Mouse (Mus musculus) liver, embryonic 14.5 days (tissue): ENCODE results near the gene Armc10. TPM values are rescaled to one million over a fixed set of nuclear protein-coding genes. Genes with fewer than 3 reads are reported as not detected.
A peak's percentile ranks its signal among the peaks of the same experiment; 100 is the strongest.
"Not testable (repeated sequence)": the region's sequence is repeated elsewhere in the genome, so short reads cannot be mapped to it uniquely, and the experiment has no call there.

Experiments used
- ATAC-seq: fragments of 200-750 bp; cut with Nextera tagmentation; 2 replicates; pipeline ENCODE4 v1.8.0; 2017; ENCODE audit warnings: moderate number of reproducible peaks, mild to moderate bottlenecking, moderate library complexity; ENCODE audit not compliant: insufficient read depth
- DNase-seq, 3 experiments: peaks; one replicate each; pipeline ENCODE4 v3.0.0-alpha.2; 2012 to 2013; ENCODE audit warnings: low read depth in 3 of 3, low spot score in 3 of 3
- H3K27ac ChIP-seq: fragments of 300-500 bp; sonication (generic); 2 replicates; pipeline ENCODE4 v1.5.1; 2014; ENCODE audit warnings: moderate library complexity, mild to moderate bottlenecking, control low read depth, inconsistent platforms
- H3K27me3 ChIP-seq: fragments of 300-500 bp; sonication (generic); 2 replicates; pipeline ENCODE4 v1.6.1; 2014; ENCODE audit warnings: mild to moderate bottlenecking, low read length, moderate library complexity; ENCODE audit not compliant: control insufficient read depth, insufficient read depth
- H3K36me3 ChIP-seq: fragments of 300-500 bp; sonication (generic); replicated peaks from 2 replicates; pipeline ENCODE4 v1.6.1; 2014; ENCODE audit warnings: low read depth; ENCODE audit not compliant: control insufficient read depth, insufficient read depth
- H3K4me1 ChIP-seq, 2 experiments: fragments of 200-500 bp in 1 of 2; fragments of 300-500 bp in 1 of 2; sonication (generic) in 1 of 2; replicated peaks; 2 replicates each; pipeline ENCODE4 v1.6.1; 2012 to 2014; ENCODE audit warnings: antibody characterized with exemption in 1 of 2, inconsistent platforms in 1 of 2, low read length in 1 of 2; ENCODE audit not compliant: control insufficient read depth in 2 of 2, insufficient read depth in 2 of 2
- H3K4me2 ChIP-seq: fragments of 300-500 bp; sonication (generic); 2 replicates; pipeline ENCODE4 v1.6.1; 2014; ENCODE audit warnings: low read depth, mild to moderate bottlenecking, control low read depth, moderate library complexity
- H3K4me3 ChIP-seq, 2 experiments: fragments of 200-500 bp in 1 of 2; fragments of 300-500 bp in 1 of 2; sonication (generic) in 1 of 2; 2 replicates each; pipeline ENCODE4 v1.5.1; 2012 to 2014; ENCODE audit warnings: low read depth in 2 of 2, low read length in 2 of 2, mild to moderate bottlenecking in 2 of 2, control low read depth in 1 of 2, inconsistent platforms in 1 of 2, moderate library complexity in 1 of 2; ENCODE audit not compliant: insufficient read depth in 1 of 2
- H3K9ac ChIP-seq: fragments of 300-500 bp; sonication (generic); replicated peaks from 2 replicates; pipeline ENCODE4 v1.6.1; 2014; ENCODE audit warnings: mild to moderate bottlenecking, control low read depth, moderate library complexity
- H3K9me3 ChIP-seq: fragments of 300-500 bp; sonication (generic); 2 replicates; pipeline ENCODE4 v1.6.1; 2016; ENCODE audit warnings: low read length, mixed read lengths; ENCODE audit not compliant: control insufficient read depth
- CTCF ChIP-seq: IDR thresholded peaks from 2 replicates; pipeline ENCODE4 v1.5.1; 2016; ENCODE audit warnings: antibody characterized with exemption, low read depth, control low read depth
- EP300 ChIP-seq: IDR thresholded peaks from 2 replicates; pipeline ENCODE4 v1.6.1; 2016; ENCODE audit warnings: antibody characterized with exemption, low read depth
- WGBS: fragments of 180-500 bp; shearing (Covaris S2); extraction: QIAGEN DNeasy Blood & Tissue Kit; methylation state at CpG from one replicate; pipeline ENCODE4 v1.1.7; 2014; ENCODE audit not compliant: insufficient replicate concordance; 5-methylcytosine and 5-hydroxymethylcytosine counted together
- polyA plus RNA-seq, 2 experiments: library from polyadenylated mRNA; depleted of rRNA in 1 of 2; stranded (reverse) in 1 of 2; unstranded in 1 of 2; fragments of >200 nt; fragmentation: Nextera tagmentation in 1 of 2; extraction: Ambion mirVana in 1 of 2; gene quantifications; 2 replicates each; pipeline versions ENCODE4 v1.2.1 to v1.2.3; 2012 to 2014

The Armc10 gene
- polyA plus RNA-seq (2012; rRNA removed), result 7.2 and 9.0 TPM in 2 replicates
- polyA plus RNA-seq (2014; fragmentation: Nextera tagmentation; extraction: Ambion mirVana), result 7.2 and 7.4 TPM in 2 replicates

DNA sequence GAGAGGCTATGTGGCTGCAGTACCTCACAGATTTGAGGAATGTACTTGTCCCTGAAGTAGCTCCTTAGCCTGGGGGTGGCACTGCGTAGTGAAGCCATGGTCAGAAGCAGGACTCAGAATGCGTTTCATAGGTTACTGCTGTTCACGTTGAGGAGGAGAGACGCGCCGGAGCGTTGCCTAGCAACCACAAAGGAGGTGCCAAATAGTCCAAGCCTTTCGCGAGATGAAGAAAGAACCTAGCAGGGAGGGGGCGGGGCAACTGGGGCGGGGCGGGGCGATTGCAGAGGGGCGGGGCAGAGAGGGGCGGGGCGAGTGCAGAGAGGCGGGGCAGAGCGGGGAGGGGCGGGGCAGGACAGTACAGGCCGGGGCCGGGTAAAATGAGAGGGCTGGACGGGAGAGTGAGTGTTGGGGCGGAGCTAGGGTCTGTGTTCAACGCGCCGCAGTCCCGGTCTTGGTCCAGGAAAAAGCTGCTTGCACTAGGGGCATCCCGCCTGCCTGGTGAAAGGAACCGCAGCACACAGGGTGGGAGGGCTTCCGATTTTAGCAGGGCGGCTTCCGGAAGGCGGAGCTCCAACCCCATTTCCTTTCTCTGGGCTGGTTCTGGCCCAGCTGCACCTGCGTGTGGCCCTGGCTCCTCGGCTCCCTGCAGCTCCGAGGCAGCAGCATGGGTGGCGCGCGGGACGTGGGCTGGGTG lies at the start of gene Armc10, which contains the start of gene Fbxl13:
Gene Armc10 (plus strand): TSS at position 375 of the 694 bp plus-strand sequence.
Gene Fbxl13 (minus strand): TSS at position 196 of the 694 bp plus-strand sequence.
- WGBS, result 1% methylated on average over 40 of the region's 40 CpGs
- DNase-seq, result peak; percentile 73 to 77 (median 74)
- TF ChIP-seq CTCF (peak; percentile 11), EP300 (no peak)
- peak; percentile 95 for ATAC-seq
- Histone ChIP-seq H3K4me2 (peak within 1 kb of the TSS; percentile 83), H3K9me3 (no peaks in the 10 kb centered on the region), H3K4me3 (peak within 1 kb of the TSS; percentile 78 to 82), H3K27me3 (no peaks in the 10 kb centered on the region; the same call in 1 of the 2 replicates), H3K27ac (peak within 1 kb of the TSS; percentile 52), H3K9ac (peak within 1 kb of the TSS; percentile 81), H3K36me3 (no peaks in the 10 kb centered on the region; the same call in none of the 2 replicates), H3K4me1 (peaks cover 11 to 13% of the 10 kb centered on the region in 2 experiments)

- H3K27ac ChIP-seq, H3K9ac ChIP-seq, ATAC-seq, DNase-seq, H3K4me2 ChIP-seq, H3K4me1 ChIP-seq, H3K9me3 ChIP-seq, H3K36me3 ChIP-seq, H3K4me3 ChIP-seq, H3K27me3 ChIP-seq: not testable (repeated sequence)
- whole genome bisulfite sequencing, result 40% methylated on average over 2 of the region's 2 CpGs
Measured at GRCm38 (mm10) chr5:21599536-21599935, 46.1 kb upstream of the Armc10 start.

- Histone ChIP-seq H3K4me3 (no peak overlapping the region), H3K4me2 (no peak overlapping the region), H3K9me3 (no peaks in the 10 kb centered on the region), H3K4me1 (no peaks in the 10 kb centered on the region), H3K27ac (no peak overlapping the region), H3K36me3 (no peaks in the 10 kb centered on the region), H3K27me3 (no peaks in the 10 kb centered on the region), H3K9ac (no peak overlapping the region)
- ATAC-seq (no peak), DNase-seq (no peak)
- 68% methylated on average over 4 of the region's 4 CpGs for WGBS
- no peak for TF ChIP-seq EP300
- no peak for TF ChIP-seq CTCF
Measured at GRCm38 (mm10) chr5:21599961-21600360, 45.7 kb upstream of the Armc10 start.

DNA sequence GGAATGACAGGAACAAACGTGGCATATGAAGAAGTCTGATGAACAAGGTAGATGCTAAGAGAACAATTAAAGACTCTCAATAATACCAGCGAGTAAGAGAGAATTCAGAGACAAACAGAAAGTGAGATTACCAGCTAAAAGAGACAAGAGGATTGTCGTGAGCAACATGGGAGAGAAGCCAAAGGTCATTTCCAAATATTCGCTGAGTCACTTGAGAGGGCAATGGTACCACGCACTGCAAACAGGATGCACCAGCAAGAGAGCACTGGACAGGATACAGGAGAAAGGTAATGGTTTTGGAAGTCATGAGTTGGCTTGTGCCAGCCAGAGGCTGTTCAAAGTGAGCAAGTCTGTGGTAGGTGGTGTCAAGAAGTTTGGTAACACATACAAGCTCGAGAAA lies 39.7 kb upstream of the Armc10 start:
- H3K9me3 ChIP-seq, result no peaks in the 10 kb centered on the region
- no peaks in the 10 kb centered on the region for H3K36me3 ChIP-seq
- H3K27ac ChIP-seq, result no peak overlapping the region
- no peaks in the 10 kb centered on the region for H3K4me1 ChIP-seq
- no peak overlapping the region for H3K4me2 ChIP-seq
- DNase-seq (no peak), ATAC-seq (no peak)
- no peak overlapping the region for H3K4me3 ChIP-seq
- WGBS, result 48% methylated on average over 6 of the region's 6 CpGs
- no peak overlapping the region for H3K9ac ChIP-seq
- no peak for TF ChIP-seq EP300
- TF ChIP-seq CTCF, result no peak
- no peaks in the 10 kb centered on the region for H3K27me3 ChIP-seq

- 68% methylated on average over 12 of the region's 12 CpGs for WGBS
- no peak overlapping the region for H3K4me3 ChIP-seq
- TF ChIP-seq EP300, result no peak
- TF ChIP-seq CTCF, result no peak
- H3K9me3 ChIP-seq, result no peaks in the 10 kb centered on the region
- ATAC-seq (no peak), DNase-seq (no peak)
- no peak overlapping the region for H3K27ac ChIP-seq
- no peaks in the 10 kb centered on the region for H3K36me3 ChIP-seq
- no peaks in the 10 kb centered on the region for H3K4me1 ChIP-seq
- no peak overlapping the region for H3K9ac ChIP-seq
- no peaks in the 10 kb centered on the region for H3K27me3 ChIP-seq
- H3K4me2 ChIP-seq, result no peak overlapping the region
Measured at GRCm38 (mm10) chr5:21608311-21609304, 37.0 kb upstream of the Armc10 start.
